Mouse (Mus musculus): Measurements from ENCODE around the gene Tanc2. TPM values are rescaled to one million over a fixed set of nuclear protein-coding genes. Genes with fewer than 3 reads are reported as not detected.
A peak's percentile ranks its signal among the peaks of the same experiment; 100 is the strongest.

Gene Tanc2
- polyA plus RNA-seq, 1 experiment = 6.2 TPM

- Histone ChIP-seq H3K27me3 (ENCODE audit: control insufficient read depth, insufficient read depth, low read length) (no peaks in the 10 kb centered on the region), H3K4me1 (ENCODE audit: control insufficient read depth, insufficient read depth, low read length) (no peaks in the 10 kb centered on the region), H3K4me3 (ENCODE audit: control insufficient read depth, low read depth, low read length) (no peak overlapping the region), H3K36me3 (ENCODE audit: control insufficient read depth, insufficient read depth, low read length) (no peaks in the 10 kb centered on the region), H3K27ac (ENCODE audit: control insufficient read depth, insufficient read depth, low read depth, low read length) (no peak overlapping the region)
- TF ChIP-seq POLR2A (IDR thresholded peaks at IDR 0.05; ENCODE audit: control insufficient read depth, low read depth, low read length) (no peak), CTCF (IDR thresholded peaks at IDR 0.05; ENCODE audit: control insufficient read depth, insufficient read depth, insufficient replicate concordance, low read depth, low read length) (no peak)
Observed at GRCm38 (mm10) chr11:105574241-105574640, 15.5 kb upstream of the Tanc2 start.

- Histone ChIP-seq H3K27ac (ENCODE audit: control insufficient read depth, insufficient read depth, low read depth, low read length) (no peak overlapping the region), H3K4me3 (ENCODE audit: control insufficient read depth, low read depth, low read length) (no peak overlapping the region), H3K36me3 (ENCODE audit: control insufficient read depth, insufficient read depth, low read length) (no peaks in the 10 kb centered on the region), H3K27me3 (ENCODE audit: control insufficient read depth, insufficient read depth, low read length) (no peaks in the 10 kb centered on the region), H3K4me1 (ENCODE audit: control insufficient read depth, insufficient read depth, low read length) (no peaks in the 10 kb centered on the region)
- TF ChIP-seq POLR2A (IDR thresholded peaks at IDR 0.05; ENCODE audit: control insufficient read depth, low read depth, low read length) (no peak), CTCF (IDR thresholded peaks at IDR 0.05; ENCODE audit: control insufficient read depth, insufficient read depth, insufficient replicate concordance, low read depth, low read length) (no peak)
Observed at GRCm38 (mm10) chr11:105577211-105577610, 12.6 kb upstream of the Tanc2 start.

GRCm38 (mm10) chr11:105582020-105582419, 7.8 kb upstream of the Tanc2 start:
- H3K36me3 ChIP-seq (ENCODE audit: control insufficient read depth, insufficient read depth, low read length) = no peaks in the 10 kb centered on the region
- no peak for TF ChIP-seq CTCF (IDR thresholded peaks at IDR 0.05; ENCODE audit: control insufficient read depth, insufficient read depth, insufficient replicate concordance, low read depth, low read length)
- TF ChIP-seq POLR2A (IDR thresholded peaks at IDR 0.05; ENCODE audit: control insufficient read depth, low read depth, low read length) = no peak
- no peak overlapping the region for H3K27ac ChIP-seq (ENCODE audit: control insufficient read depth, insufficient read depth, low read depth, low read length)
- no peak overlapping the region for H3K4me3 ChIP-seq (ENCODE audit: control insufficient read depth, low read depth, low read length)
- no peaks in the 10 kb centered on the region for H3K27me3 ChIP-seq (ENCODE audit: control insufficient read depth, insufficient read depth, low read length)
- H3K4me1 ChIP-seq (ENCODE audit: control insufficient read depth, insufficient read depth, low read length) = no peaks in the 10 kb centered on the region

- peaks cover 3% of the 10 kb centered on the region for H3K4me1 ChIP-seq (ENCODE audit: control insufficient read depth, insufficient read depth, low read length)
- H3K4me3 ChIP-seq (ENCODE audit: control insufficient read depth, low read depth, low read length) = peak overlapping the region; percentile 98
- H3K36me3 ChIP-seq (ENCODE audit: control insufficient read depth, insufficient read depth, low read length) = no peaks in the 10 kb centered on the region
- no peaks in the 10 kb centered on the region for H3K27me3 ChIP-seq (ENCODE audit: control insufficient read depth, insufficient read depth, low read length)
- no peak for TF ChIP-seq POLR2A (IDR thresholded peaks at IDR 0.05; ENCODE audit: control insufficient read depth, low read depth, low read length)
- no peak for TF ChIP-seq CTCF (IDR thresholded peaks at IDR 0.05; ENCODE audit: control insufficient read depth, insufficient read depth, insufficient replicate concordance, low read depth, low read length)
- peak overlapping the region; percentile 95 for H3K27ac ChIP-seq (ENCODE audit: control insufficient read depth, insufficient read depth, low read depth, low read length)
Observed at GRCm38 (mm10) chr11:105589231-105589876, 432 bp upstream of the Tanc2 start.

GRCm38 (mm10) chr11:105591905-105592304, 2.1 kb downstream of the Tanc2 start:
- TF ChIP-seq CTCF (IDR thresholded peaks at IDR 0.05; ENCODE audit: control insufficient read depth, insufficient read depth, insufficient replicate concordance, low read depth, low read length) (no peak), POLR2A (IDR thresholded peaks at IDR 0.05; ENCODE audit: control insufficient read depth, low read depth, low read length) (no peak)
- H3K36me3 ChIP-seq (ENCODE audit: control insufficient read depth, insufficient read depth, low read length) = no peaks in the 10 kb centered on the region
- H3K27me3 ChIP-seq (ENCODE audit: control insufficient read depth, insufficient read depth, low read length) = no peaks in the 10 kb centered on the region
- no peak overlapping the region for H3K27ac ChIP-seq (ENCODE audit: control insufficient read depth, insufficient read depth, low read depth, low read length)
- H3K4me3 ChIP-seq (ENCODE audit: control insufficient read depth, low read depth, low read length) = no peak overlapping the region
- peaks cover 3% of the 10 kb centered on the region for H3K4me1 ChIP-seq (ENCODE audit: control insufficient read depth, insufficient read depth, low read length)

GRCm38 (mm10) chr11:105602177-105602576, 12.4 kb downstream of the Tanc2 start:
- no peaks in the 10 kb centered on the region for H3K27me3 ChIP-seq (ENCODE audit: control insufficient read depth, insufficient read depth, low read length)
- H3K36me3 ChIP-seq (ENCODE audit: control insufficient read depth, insufficient read depth, low read length) = no peaks in the 10 kb centered on the region
- TF ChIP-seq POLR2A (IDR thresholded peaks at IDR 0.05; ENCODE audit: control insufficient read depth, low read depth, low read length) (no peak), CTCF (IDR thresholded peaks at IDR 0.05; ENCODE audit: control insufficient read depth, insufficient read depth, insufficient replicate concordance, low read depth, low read length) (no peak)
- no peak overlapping the region for H3K27ac ChIP-seq (ENCODE audit: control insufficient read depth, insufficient read depth, low read depth, low read length)
- no peak overlapping the region for H3K4me3 ChIP-seq (ENCODE audit: control insufficient read depth, low read depth, low read length)
- no peaks in the 10 kb centered on the region for H3K4me1 ChIP-seq (ENCODE audit: control insufficient read depth, insufficient read depth, low read length)

GRCm38 (mm10) chr11:105626201-105626600, 36.4 kb downstream of the Tanc2 start:
- Histone ChIP-seq H3K4me1 (ENCODE audit: control insufficient read depth, insufficient read depth, low read length) (no peaks in the 10 kb centered on the region), H3K36me3 (ENCODE audit: control insufficient read depth, insufficient read depth, low read length) (no peaks in the 10 kb centered on the region), H3K27me3 (ENCODE audit: control insufficient read depth, insufficient read depth, low read length) (no peaks in the 10 kb centered on the region), H3K27ac (ENCODE audit: control insufficient read depth, insufficient read depth, low read depth, low read length) (no peak overlapping the region), H3K4me3 (ENCODE audit: control insufficient read depth, low read depth, low read length) (no peak overlapping the region)
- TF ChIP-seq CTCF (IDR thresholded peaks at IDR 0.05; ENCODE audit: control insufficient read depth, insufficient read depth, insufficient replicate concordance, low read depth, low read length) (no peak), POLR2A (IDR thresholded peaks at IDR 0.05; ENCODE audit: control insufficient read depth, low read depth, low read length) (no peak)
